Mouse (Mus musculus) cerebellum, postnatal 10 days (tissue): ENCODE measurements around the gene Stxbp5.

ENCODE experiments used
- DNase-seq, 2 experiments: peaks; one replicate each; pipeline ENCODE4 v3.0.0; 2021; ENCODE audit warnings: mixed read lengths in 2 of 2

Stxbp5 gene

GRCm38 (mm10) chr10:9732065-9732749 lies 168.7 kb downstream of the Stxbp5 start:
- no peak for DNase-seq

DNA sequence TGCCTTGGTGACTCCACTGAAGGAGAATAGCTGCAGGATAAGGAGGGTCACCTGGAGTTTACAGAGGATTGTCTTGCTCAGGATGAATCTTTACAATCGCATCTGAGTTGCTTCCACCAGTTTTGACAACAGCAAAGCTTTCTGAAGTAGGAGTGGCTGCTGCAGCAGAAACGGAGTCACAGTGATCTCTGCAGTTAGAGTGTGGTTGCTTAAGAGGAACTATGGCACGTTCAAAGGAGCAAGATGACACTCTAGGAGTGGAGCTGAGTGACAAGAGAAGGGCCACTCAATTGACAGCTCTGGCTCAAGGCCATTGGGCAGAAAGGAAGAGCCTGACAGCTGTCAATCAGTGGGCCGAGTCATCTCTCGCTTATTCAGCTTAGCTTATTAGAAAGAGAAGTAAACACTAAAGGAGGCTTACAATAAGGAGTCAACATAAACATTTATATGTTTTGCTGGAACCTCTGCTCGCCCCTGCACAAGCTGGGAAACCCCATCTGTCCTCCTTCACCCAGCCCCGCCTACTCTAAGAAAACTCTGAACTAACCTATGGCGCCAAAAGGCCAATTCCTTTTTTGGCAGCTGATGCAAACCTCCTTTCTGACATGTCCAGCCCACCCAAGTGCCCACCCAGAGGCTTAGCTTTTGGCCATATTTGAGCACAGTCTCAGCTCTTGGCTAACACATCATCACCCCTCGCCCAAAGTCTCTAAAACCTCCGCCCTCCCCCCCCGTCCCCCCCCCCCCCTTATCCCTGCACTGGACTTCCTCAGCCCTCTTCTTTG lies 178.2 kb downstream of the Stxbp5 start:
- no peak for DNase-seq

DNA sequence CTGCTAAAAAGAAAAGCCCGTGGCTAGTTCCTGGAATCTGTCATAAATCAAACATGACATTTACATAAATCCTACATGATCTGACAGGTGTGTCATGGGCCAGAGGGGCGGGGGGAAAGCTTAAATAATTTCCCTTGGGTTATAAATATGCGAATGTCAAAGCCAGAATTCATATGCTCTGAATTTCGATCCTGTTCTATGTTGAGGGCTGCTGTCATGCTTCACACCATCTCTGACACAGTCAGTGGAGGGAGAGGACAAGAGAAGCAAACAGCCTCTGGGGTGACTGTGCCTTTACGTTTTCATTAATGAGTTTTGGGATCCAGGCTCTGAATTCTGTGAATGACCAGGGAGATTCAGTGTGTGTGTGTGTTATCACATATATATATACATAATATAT lies 180.9 kb downstream of the Stxbp5 start:
- DNase-seq: no peak

GRCm38 (mm10) chr10:9718086-9718485 lies 182.8 kb downstream of the Stxbp5 start:
- no peak for DNase-seq
